Mouse (Mus musculus) bone marrow macrophage, adult 2 months (primary cell): ENCODE data around the gene Sart1.

Source experiments
- CTCF ChIP-seq: IDR thresholded peaks from 2 replicates; pipeline ENCODE4 v1.5.1; 2012; ENCODE audit warnings: low read depth, mild to moderate bottlenecking, low read length, moderate library complexity
- POLR2A ChIP-seq: IDR thresholded peaks from 2 replicates; pipeline ENCODE4 v1.6.1; 2012; ENCODE audit warnings: mild to moderate bottlenecking, low read depth, low read length, borderline replicate concordance

DNA sequence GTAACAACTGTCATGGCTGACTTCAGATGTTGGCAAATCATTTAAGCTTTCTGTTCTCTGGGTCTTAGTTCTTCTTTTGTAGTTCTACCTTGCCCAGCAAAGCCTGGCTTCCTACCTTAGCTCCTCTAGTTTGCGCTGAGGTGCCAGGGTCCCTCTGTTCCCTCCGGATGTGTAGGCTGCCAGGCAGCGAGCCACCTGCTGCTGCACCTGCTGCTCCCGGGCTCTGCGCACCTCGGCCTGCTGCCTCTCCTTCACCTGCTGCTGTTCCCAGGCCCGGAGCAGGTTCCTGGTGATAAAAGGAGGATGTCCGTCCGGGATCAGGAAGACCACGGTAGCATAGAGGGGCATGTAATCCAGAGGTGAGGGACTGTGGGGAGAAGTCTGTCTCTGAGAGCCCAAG is 5.7 kb upstream of the Sart1 start:
- TF ChIP-seq POLR2A (no peak), CTCF (no peak)
